Comparison of ENCODE assay signal across 7 mouse cellular contexts in the genomic region with DNA sequence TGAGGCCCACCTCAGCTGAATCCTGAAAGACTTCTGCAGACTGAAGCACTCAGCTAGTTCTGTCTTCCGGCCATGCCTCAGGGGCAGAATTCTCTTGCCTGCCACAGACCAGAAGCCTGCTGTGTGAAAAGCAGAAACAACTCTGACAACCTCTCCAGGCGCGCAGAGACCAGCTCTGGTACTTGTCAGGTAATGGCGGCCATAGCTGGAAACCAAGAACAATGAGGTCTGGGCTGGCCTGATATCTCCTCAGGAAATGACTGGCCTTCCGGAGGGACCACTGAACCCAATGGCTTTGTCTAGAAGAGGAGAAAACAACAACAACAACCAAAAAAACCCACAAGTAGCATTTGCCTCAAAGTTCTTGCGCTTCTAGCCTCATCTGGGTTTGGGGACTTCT. TPM values are rescaled to one million over a fixed set of nuclear protein-coding genes. Genes with fewer than 3 reads are reported as not detected.
DNase-seq lines count a peak whose midpoint lies in the region; ATAC-seq and TF ChIP-seq lines count a peak whose summit lies in the region.

No protein-coding gene starts in this region.

- H3K4me1 ChIP-seq in cortical plate, adult 2 months (ENCODE audit: control insufficient read depth, insufficient read depth, low read length) = no peaks in the 10 kb centered on the region
- peaks cover 6% of the 10 kb centered on the region; the same call in 1 of the 2 replicates for H3K4me1 ChIP-seq in intestine, embryonic 14.5 days (replicated peaks; ENCODE audit: control insufficient read depth, insufficient read depth, low read length)
- peaks cover 17% of the 10 kb centered on the region for H3K4me1 ChIP-seq in liver, embryonic 13.5 days (replicated peaks)

- H3K4me3 ChIP-seq in cortical plate, adult 2 months (ENCODE audit: insufficient read depth, low read length) = peak overlapping the region; percentile 37
- peak overlapping the region; percentile 20; the same call in 1 of the 2 replicates for H3K4me3 ChIP-seq in intestine, embryonic 14.5 days (ENCODE audit: low read depth, low read length)
- H3K4me3 ChIP-seq in liver, embryonic 13.5 days (replicated peaks) = peak overlapping the region; percentile 21

- peak; percentile 55 for DNase-seq in R1 (ENCODE audit: low read depth, low spot score)
- DNase-seq in intestine, embryonic 14.5 days (ENCODE audit: low spot score) = no peak
- DNase-seq in liver, embryonic 13.5 days = no peak
- DNase-seq in frontal cortex, postnatal 36 days (ENCODE audit: low spot score in 2 of 2) = no peak
- DNase-seq in layer of hippocampus, adult 9-10 months (ENCODE audit: low spot score) = no peak
- DNase-seq in urinary bladder, postnatal 10 days (ENCODE audit: low spot score) = no peak

- H3K4me2 ChIP-seq in intestine, embryonic 14.5 days (ENCODE audit: low read length) = no peak overlapping the region
- H3K4me2 ChIP-seq in liver, embryonic 13.5 days = peak overlapping the region; percentile 8; the same call in 1 of the 2 replicates

- no peaks in the 10 kb centered on the region for H3K27me3 ChIP-seq in intestine, embryonic 14.5 days (replicated peaks; ENCODE audit: control insufficient read depth, insufficient read depth, low read length)
- H3K27me3 ChIP-seq in liver, embryonic 13.5 days = no peaks in the 10 kb centered on the region; the same call in 1 of the 2 replicates

- no peak for TF ChIP-seq CTCF in cortical plate, adult 2 months (IDR thresholded peaks at IDR 0.05; ENCODE audit: extremely low read depth, insufficient read depth, low read length)

- H3K36me3 ChIP-seq in intestine, embryonic 14.5 days (ENCODE audit: control insufficient read depth, insufficient read depth, low read length) = no peaks in the 10 kb centered on the region
- no peaks in the 10 kb centered on the region for H3K36me3 ChIP-seq in liver, embryonic 13.5 days

- 60% methylated on average over 6 of the region's 6 CpGs for WGBS in intestine, embryonic 14.5 days
- WGBS in liver, embryonic 13.5 days (ENCODE audit: insufficient replicate concordance) = 28% methylated on average over 6 of the region's 6 CpGs

- TF ChIP-seq POLR2A in cortical plate, adult 2 months (IDR thresholded peaks at IDR 0.05; ENCODE audit: extremely low read depth, insufficient read depth, low read length) = 0 out of 2 replicates have a peak, but pooled peaks have one; percentile 24

- H3K9ac ChIP-seq in intestine, embryonic 14.5 days (ENCODE audit: low read length) = peak overlapping the region; percentile 38
- no peak overlapping the region for H3K9ac ChIP-seq in liver, embryonic 13.5 days

- H3K9me3 ChIP-seq in intestine, embryonic 14.5 days (ENCODE audit: control insufficient read depth, low read length) = no peaks in the 10 kb centered on the region
- no peaks in the 10 kb centered on the region for H3K9me3 ChIP-seq in liver, embryonic 13.5 days (replicated peaks)

- H3K27ac ChIP-seq in cortical plate, adult 2 months (ENCODE audit: insufficient read depth, low read length) = peak overlapping the region; percentile 85
- peak overlapping the region; percentile 78 for H3K27ac ChIP-seq in intestine, embryonic 14.5 days (ENCODE audit: low read depth)
- peak overlapping the region; percentile 67 for H3K27ac ChIP-seq in liver, embryonic 13.5 days

- no peak for ATAC-seq in intestine, embryonic 14.5 days (replicated peaks; ENCODE audit: low FRiP score, low TSS enrichment, low read depth)
- no peak for ATAC-seq in liver, embryonic 13.5 days (ENCODE audit: low read depth)

RNA-seq across cellular contexts. Expression of gene Pecam1, which starts 35.4 kb away (rescaled TPM):
- 20.4 TPM in 2 replicates for polyA plus RNA-seq in cortical plate, adult 2 months (2012; rRNA removed)
- polyA plus RNA-seq in intestine, embryonic 14.5 days (2014; fragmentation: Nextera tagmentation; extraction: Ambion mirVana) = 44.3 and 49.9 TPM in 2 replicates
- 6.1 and 8.6 TPM in 2 replicates for polyA plus RNA-seq in liver, embryonic 13.5 days (2015; fragmentation: Nextera tagmentation; extraction: Ambion mirVana)

RNA-seq across cellular contexts. Expression of gene Milr1, which starts 36.0 kb away (rescaled TPM):
- 0.23 and 0.38 TPM in 2 replicates for polyA plus RNA-seq in cortical plate, adult 2 months (2012; rRNA removed)
- polyA plus RNA-seq in intestine, embryonic 14.5 days (2014; fragmentation: Nextera tagmentation; extraction: Ambion mirVana) = 1.6 and 2.1 TPM in 2 replicates
- polyA plus RNA-seq in liver, embryonic 13.5 days (2015; fragmentation: Nextera tagmentation; extraction: Ambion mirVana) = 2.6 and 2.7 TPM in 2 replicates
